Mouse (Mus musculus) cerebellum, adult 11-12 months (tissue): ENCODE data around the gene Dpy19l3.

Experiments
- DNase-seq: peaks from one replicate; pipeline ENCODE4 v3.0.0; 2022

Dpy19l3 gene

DNA sequence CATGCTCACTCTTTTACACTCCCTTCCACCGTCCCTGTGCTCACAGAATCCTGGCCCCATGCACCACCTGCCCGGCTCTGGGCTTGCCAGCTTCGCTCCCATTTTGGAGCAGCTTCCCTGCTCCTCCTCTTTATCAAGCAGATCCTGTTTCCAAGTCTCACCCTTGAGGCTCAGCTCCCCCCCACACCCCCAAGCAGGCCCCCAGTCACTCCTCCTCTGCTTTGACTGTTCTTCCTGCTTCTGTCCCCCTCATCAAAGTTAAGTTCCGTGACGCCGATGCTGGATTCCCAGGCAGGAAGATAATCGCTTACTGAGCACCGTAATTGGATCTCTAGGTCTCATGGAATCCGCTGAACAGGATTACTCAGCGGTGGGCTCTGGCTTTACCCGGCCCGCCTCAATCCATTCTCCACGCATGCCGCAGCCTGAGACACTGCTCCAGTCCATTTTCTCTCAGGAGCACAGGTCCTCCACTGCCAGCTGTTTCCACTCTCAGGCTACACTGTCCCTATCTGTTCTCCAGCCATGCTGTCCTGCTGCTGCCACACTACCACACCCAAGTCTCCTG lies 6.8 kb downstream of the Dpy19l3 start:
- DNase-seq = no peak

- no peak for DNase-seq
These were observed 7.4 kb downstream of the Dpy19l3 start for GRCm38 (mm10) chr7:35746686-35747396.

DNA sequence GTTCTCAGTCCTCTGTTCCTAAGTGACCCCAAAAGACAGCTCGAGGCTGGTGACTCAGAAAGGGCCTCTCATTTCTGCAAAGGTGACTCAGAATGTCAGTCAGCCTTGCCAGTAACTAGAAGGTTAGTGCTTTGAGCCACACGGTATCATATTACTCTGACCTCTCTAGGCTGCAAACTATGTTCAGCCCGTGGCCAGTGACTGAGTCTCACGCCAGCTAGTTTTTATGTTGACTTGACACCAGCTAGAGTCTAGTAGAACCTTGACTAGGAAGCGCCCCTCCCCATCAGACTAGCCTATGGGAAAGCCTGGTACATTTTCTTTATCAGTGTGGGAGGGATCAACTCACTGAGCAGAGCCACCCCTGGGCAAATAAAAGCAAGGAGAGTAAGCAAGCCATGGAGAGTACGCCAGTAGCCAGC lies 9.0 kb downstream of the Dpy19l3 start:
- no peak for DNase-seq

- no peak for DNase-seq
These were observed 9.5 kb downstream of the Dpy19l3 start for GRCm38 (mm10) chr7:35744771-35745170.

DNA sequence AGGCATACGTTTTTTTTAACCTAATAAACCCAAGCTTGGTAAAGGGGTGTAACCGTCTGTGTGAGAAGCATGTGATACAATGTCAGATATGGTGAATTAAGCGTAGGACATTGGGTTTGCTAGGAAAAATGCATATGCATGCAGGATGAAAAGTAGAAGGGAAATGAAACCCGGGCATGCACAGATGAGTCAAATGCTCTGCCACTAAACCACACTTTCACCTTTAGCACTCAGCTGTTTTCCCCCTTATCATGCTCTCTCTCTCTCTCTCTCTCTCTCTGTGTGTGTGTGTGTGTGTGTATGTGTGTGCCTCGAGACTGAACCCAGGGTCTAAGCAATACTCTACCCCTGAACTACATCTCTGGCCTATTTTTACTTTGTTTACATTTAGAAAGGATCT lies 11.9 kb downstream of the Dpy19l3 start:
- no peak for DNase-seq

GRCm38 (mm10) chr7:35741858-35742257 lies 12.4 kb downstream of the Dpy19l3 start:
- DNase-seq = no peak

DNA sequence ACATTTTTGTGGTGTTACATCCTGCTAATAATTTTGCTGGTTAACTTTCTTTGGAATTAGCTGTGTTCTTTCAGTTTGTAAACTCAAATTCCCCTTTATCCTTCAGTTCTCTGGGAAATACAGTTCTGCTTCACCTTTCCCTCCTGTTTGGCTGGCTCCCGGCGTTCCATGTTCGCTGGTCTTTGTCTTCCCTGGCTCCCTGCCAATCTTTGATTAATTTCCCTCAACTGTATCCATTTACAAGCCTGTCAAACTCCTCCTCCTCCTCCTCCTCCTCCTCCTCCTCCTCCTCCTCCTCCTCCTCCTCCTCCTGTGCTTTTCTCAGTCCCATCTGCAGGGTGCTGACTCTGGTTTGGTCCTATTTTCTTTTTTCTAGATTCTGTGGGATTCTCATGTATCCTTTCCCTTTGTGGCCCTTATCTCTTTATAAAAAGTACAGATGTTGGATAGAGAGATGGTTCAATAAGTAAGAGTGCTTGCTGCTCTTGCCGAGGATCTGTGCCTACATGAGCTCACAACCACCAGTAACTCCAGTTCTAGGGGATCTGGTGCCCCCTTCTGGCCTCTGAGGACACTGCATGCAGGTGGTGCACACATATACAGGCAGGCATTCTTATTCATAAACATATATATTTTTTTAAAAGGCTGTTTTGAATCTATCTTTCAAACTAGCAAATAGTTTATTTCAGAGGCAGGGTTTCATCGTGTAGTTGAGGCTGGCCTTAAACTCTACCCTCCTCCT lies 13.6 kb downstream of the Dpy19l3 start:
- no peak for DNase-seq

GRCm38 (mm10) chr7:35738871-35739270 lies 15.4 kb downstream of the Dpy19l3 start:
- DNase-seq = no peak

- DNase-seq = no peak
These were observed 20.8 kb downstream of the Dpy19l3 start for GRCm38 (mm10) chr7:35733313-35734050.

GRCm38 (mm10) chr7:35732585-35733059 lies 21.6 kb downstream of the Dpy19l3 start:
- no peak for DNase-seq

GRCm38 (mm10) chr7:35729621-35730031 lies 24.6 kb downstream of the Dpy19l3 start:
- DNase-seq = no peak

GRCm38 (mm10) chr7:35728376-35728775 lies 25.9 kb downstream of the Dpy19l3 start:
- DNase-seq = no peak

- DNase-seq = no peak
These were observed 31.2 kb downstream of the Dpy19l3 start for GRCm38 (mm10) chr7:35723035-35723434.

GRCm38 (mm10) chr7:35718421-35719178 lies 35.7 kb downstream of the Dpy19l3 start:
- DNase-seq = no peak

DNA sequence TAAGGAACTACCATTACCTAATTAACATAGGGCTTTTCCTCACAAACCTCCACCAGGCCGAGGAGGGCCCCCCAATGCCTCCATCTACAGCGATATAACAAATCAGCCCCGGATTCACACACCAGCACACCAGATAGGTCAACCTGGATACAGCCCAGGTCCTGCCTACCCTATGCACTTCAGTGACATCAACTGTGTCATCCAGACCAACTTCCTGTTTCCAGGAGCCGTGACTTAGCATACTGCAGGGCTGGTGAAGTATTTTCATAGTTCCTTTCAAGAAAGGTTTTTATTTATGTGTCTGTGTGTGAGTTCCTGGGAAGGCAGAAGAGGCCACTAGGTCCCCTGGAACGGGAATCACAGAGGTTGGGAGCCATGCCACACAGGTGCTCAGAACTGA lies 43.9 kb downstream of the Dpy19l3 start:
- no peak for DNase-seq

DNA sequence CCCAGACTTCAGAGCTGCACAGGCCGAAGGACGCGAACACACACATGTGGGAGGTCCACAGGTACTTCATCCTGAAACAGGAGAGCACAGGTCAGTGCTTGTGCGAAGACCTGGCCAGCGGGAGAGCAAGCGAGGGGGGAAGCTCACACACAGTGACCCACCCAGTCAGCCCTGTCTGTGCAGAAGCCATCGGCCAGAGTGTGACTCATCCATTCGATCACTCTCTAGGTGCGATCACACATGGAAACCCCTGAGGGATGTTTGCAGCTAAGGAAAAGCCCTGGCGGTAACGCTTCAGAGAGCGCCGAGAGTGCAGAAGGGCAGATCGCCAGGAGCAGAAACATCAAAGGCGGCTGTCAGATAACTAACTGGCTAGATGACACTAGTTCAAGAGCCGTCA lies 46.2 kb downstream of the Dpy19l3 start:
- DNase-seq = no peak

DNA sequence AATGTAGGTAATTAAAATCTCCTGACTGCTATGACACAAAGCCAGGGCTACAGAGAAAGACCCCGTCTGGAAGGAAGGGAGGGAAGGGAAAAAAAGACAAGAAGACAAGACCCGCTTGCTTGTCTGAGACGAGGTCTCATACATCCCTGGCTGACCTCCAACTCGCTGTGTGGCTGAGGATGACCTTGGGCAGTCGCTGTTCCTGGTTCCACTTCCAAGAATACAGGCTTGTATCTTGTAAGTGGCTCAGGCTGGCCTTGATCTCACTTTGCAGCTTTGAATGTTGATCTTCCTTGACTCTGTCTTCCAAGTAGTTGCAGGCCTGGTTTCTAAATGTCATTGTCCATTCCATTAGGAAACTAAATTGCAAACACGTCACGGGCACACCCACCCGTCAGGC lies 55.2 kb downstream of the Dpy19l3 start:
- no peak for DNase-seq

DNA sequence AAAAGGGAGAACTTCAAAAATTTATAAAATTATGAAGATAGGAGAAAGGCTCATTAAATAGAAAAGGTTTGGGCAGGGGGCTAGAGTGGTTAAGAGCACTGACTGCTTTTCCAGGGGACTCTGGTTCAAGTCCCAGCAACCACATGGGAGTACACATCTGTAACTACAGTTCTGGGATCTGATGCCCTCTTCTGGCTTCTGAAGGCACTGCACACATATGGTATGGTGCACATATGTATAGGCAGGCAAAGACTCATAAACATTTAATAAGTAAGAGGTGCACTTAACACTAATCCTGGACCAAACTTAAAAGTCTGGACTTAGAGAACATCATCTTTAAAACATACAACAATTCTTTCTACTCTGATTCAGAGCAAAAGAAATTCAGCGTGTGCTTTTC lies 56.2 kb downstream of the Dpy19l3 start:
- no peak for DNase-seq

DNA sequence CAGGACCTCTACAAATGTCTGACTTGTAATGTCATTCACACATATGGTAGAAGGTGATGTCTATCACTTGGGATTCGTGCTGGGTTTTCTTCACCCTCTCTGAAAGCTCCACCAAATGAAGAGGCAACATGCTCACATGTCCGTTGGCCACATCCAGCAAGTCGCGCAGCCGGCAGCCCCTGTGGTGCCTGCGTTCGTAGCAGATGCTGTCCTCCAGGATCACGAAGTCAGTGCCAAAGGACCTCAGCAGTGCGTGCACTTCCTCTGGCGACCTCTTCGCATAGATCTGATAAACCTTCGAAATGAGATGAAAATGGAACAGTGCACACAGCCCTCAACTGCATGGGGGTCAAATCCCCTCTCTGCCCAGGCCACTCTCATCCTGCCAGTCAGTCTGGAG lies 61.6 kb downstream of the Dpy19l3 start:
- DNase-seq = no peak

- no peak for DNase-seq
These were observed 62.1 kb downstream of the Dpy19l3 start for GRCm38 (mm10) chr7:35692117-35692516.

- DNase-seq = no peak
These were observed 65.4 kb downstream of the Dpy19l3 start for GRCm38 (mm10) chr7:35688781-35689349.

GRCm38 (mm10) chr7:35688276-35688675 lies 66.0 kb downstream of the Dpy19l3 start:
- no peak for DNase-seq
